Mouse (Mus musculus) adrenal gland, adult 8-10 months (tissue): ENCODE measurements around the gene Ksr1. TPM values are rescaled to one million over a fixed set of nuclear protein-coding genes. Genes with fewer than 3 reads are reported as not detected.

Experiments
- DNase-seq: peaks from one replicate; pipeline ENCODE4 v3.0.0; 2022
- total RNA-seq, 4 experiments: library from RNA; stranded (reverse); gene quantifications; 2 replicates each; pipeline ENCODE4 v1.2.4; 2022

The Ksr1 gene
- total RNA-seq, 4 experiments from 2014 or later: 10.2 to 19.2 (median 14.3) TPM

GRCm38 (mm10) chr11:78973381-78974150 lies 172.6 kb downstream of the Ksr1 start:
- no peak for DNase-seq

GRCm38 (mm10) chr11:78972811-78973351 lies 173.3 kb downstream of the Ksr1 start:
- no peak for DNase-seq

- no peak for DNase-seq
Measured at GRCm38 (mm10) chr11:78972328-78972727, 173.9 kb downstream of the Ksr1 start.

- no peak for DNase-seq
Measured at GRCm38 (mm10) chr11:78971746-78972145, 174.5 kb downstream of the Ksr1 start.

GRCm38 (mm10) chr11:78971096-78971495 lies 175.1 kb downstream of the Ksr1 start:
- DNase-seq: no peak

GRCm38 (mm10) chr11:78968121-78968520 lies 178.1 kb downstream of the Ksr1 start:
- no peak for DNase-seq

GRCm38 (mm10) chr11:78967371-78967770 lies 178.8 kb downstream of the Ksr1 start:
- DNase-seq: no peak

Other genes starting within 250 kb of the Ksr1 start
- 1 to 10 TPM in 2 of 4 experiments, under 1 TPM in 2; 0.52 to 6.0 (median 2.5) TPM for gene Nos2, start 225.6 kb downstream of the Ksr1 start, total RNA-seq
- gene Lgals9, start 161.5 kb downstream of the Ksr1 start, total RNA-seq: 10 to 100 TPM; 16.2 to 25.1 (median 20.1) TPM
- 10 to 100 TPM; 37.7 to 96.3 (median 62.2) TPM for gene Wsb1, start 108.3 kb upstream of the Ksr1 start, total RNA-seq
- gene Gm9964, start 150.5 kb upstream of the Ksr1 start, total RNA-seq: not detected
- gene Nf1, start 193.3 kb upstream of the Ksr1 start, total RNA-seq: 10 to 100 TPM; 62.4 to 91.7 (median 77.9) TPM